Mouse (Mus musculus): ENCODE measurements around the gene Apmap.
"Not testable (repeated sequence)": the region's sequence is repeated elsewhere in the genome, so short reads cannot be mapped to it uniquely, and the experiment has no call there.

Gene Apmap

GRCm38 (mm10) chr2:150623957-150624356, 15.6 kb upstream of the Apmap start:
- DNase-seq (ENCODE audit: low read depth in 2 of 2, low spot score in 2 of 2), result no peak

GRCm38 (mm10) chr2:150621698-150622097, 13.3 kb upstream of the Apmap start:
- no peak for DNase-seq (ENCODE audit: low read depth in 2 of 2, low spot score in 2 of 2)

DNA sequence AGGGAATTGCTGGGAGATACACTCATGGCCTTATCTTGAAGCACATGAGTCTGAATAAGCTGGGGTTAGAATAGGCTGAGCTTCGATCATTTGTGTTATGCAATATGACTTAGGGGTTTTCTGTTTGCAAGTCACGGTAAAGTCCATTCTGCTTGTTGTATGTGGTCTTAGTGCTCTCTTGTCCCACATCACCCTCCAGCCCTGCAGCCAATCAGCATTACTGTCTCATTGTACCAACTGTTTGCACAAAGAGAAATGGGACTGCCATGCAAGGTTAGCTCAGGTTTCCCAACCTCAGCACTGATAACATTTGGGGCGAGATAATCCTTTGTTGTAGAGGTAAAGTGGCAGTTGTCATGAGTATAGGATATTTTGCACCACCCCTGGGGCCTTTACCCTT, 1.7 kb upstream of the Apmap start:
- DNase-seq (ENCODE audit: low read depth in 2 of 2, low spot score in 2 of 2), result no peak

GRCm38 (mm10) chr2:150608872-150609560, 649 bp upstream of the Apmap start:
- peak; percentile 37 to 63 for DNase-seq (ENCODE audit: low read depth in 2 of 2, low spot score in 2 of 2)

DNA sequence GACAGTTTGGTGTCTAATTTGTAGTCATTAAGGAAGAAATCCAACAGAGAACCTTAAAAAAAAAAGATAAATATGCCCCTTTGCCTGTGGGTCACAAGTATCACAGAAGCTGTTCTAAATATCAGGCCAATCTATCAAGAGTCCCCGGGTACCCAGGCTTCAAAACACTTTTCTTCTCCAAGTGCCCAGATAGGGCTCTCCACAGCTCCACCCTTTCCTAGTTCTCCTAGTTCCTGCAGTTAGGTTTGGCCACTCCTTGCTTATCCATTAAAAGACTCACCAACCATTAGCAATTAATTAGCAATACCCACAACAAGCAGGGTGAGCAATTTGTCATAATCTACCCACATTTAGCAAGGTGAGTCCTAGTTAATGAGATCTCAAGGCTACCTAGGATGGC, 1.3 kb downstream of the Apmap start:
- DNase-seq (ENCODE audit: low read depth in 2 of 2, low spot score in 2 of 2), result no peak

GRCm38 (mm10) chr2:150604802-150605201, 3.6 kb downstream of the Apmap start:
- no peak for DNase-seq (ENCODE audit: low read depth in 2 of 2, low spot score in 2 of 2)

GRCm38 (mm10) chr2:150602166-150602565, 6.2 kb downstream of the Apmap start:
- no peak for DNase-seq (ENCODE audit: low read depth in 2 of 2, low spot score in 2 of 2)

- DNase-seq (ENCODE audit: low read depth in 2 of 2, low spot score in 2 of 2), result no peak
Measured at GRCm38 (mm10) chr2:150600263-150600662, 8.1 kb downstream of the Apmap start.

DNA sequence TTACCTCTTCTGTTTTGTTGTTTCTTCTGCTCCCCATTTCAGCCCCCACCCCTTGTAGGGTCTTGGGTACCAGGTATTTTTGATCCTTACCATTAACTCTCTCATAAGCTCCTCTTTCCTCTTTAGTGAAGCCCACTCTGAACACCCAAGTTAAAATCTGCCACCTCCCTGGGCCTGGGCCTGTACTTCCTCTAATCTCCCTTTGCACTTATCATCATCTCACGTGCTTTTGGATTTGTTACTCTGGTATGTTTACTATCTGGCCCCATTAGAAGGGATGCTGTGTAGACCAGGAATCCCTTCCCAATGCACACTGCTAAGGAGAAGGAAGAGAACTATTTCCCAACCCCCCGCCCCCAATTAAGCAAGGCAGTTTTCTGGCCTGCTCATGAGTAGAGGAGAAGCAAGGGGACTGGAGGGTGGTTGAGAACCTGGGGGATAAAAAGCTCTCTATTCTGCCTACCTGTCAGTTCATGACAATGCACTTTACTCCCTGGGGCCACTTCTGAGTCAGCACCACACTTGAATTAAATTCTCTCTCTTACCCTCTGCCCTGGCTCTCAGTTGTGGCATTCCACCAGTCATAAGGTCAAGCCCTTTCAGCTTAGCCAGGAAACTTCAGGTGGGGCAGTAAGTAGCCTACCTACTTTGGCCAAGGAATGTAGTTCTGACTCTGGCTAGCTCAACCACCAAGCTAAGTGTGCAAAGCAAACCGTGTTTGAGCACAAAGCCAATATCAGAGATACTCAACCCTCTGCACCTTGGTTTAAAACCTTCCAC, 12.8 kb downstream of the Apmap start:
- no peak for DNase-seq (ENCODE audit: low read depth in 2 of 2, low spot score in 2 of 2)

DNA sequence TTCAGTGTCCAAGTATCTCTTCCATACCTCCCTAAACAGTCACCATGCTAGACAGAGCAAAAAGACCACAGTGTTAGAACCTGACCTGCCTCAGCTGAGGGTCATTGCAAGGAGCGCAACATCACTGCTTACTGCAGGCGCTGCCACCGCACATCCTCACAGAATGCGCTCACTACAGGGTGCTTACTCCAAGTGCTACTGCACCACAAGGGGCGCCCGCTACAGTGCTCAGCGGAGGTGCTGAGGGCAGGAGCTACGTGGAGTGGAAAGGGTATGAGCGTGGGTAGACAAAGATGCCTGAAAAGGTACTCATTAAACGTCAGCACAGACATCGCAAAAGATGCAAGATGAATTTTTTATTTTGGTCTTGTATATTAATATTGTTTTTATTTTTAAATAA, 19.3 kb downstream of the Apmap start:
- no peak for DNase-seq (ENCODE audit: low read depth in 2 of 2, low spot score in 2 of 2)

DNA sequence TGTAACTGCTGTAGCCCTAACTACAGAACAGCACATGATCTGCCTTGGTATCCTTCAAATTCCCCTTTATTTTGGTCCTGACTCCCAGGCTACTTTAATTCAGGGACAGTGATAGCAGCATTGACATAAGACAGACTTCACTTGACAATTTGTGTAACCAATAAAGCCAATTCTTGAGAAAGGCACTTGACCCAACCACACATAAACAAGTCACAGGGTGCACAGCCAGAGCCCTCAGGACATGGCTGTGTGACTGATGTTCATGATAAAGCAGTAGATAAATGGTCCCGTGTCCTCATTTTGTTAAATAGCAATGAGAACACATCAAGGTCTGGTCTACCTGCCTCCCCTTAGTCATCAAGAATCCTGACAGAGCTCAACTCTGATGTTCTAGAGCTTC, 28.7 kb downstream of the Apmap start:
- DNase-seq (ENCODE audit: low read depth in 2 of 2, low spot score in 2 of 2), result no peak

GRCm38 (mm10) chr2:150578603-150579002, 29.8 kb downstream of the Apmap start:
- peak; percentile 52 for DNase-seq (ENCODE audit: low read depth in 2 of 2, low spot score in 2 of 2)

GRCm38 (mm10) chr2:150576256-150576655, 32.1 kb downstream of the Apmap start:
- no peak for DNase-seq (ENCODE audit: low read depth in 2 of 2, low spot score in 2 of 2)

- no peak for DNase-seq (ENCODE audit: low read depth in 2 of 2, low spot score in 2 of 2)
Measured at GRCm38 (mm10) chr2:150572463-150572862, 35.9 kb downstream of the Apmap start.

- no peak for DNase-seq (ENCODE audit: low read depth in 2 of 2, low spot score in 2 of 2)
Measured at GRCm38 (mm10) chr2:150570761-150571160, 37.6 kb downstream of the Apmap start.

DNA sequence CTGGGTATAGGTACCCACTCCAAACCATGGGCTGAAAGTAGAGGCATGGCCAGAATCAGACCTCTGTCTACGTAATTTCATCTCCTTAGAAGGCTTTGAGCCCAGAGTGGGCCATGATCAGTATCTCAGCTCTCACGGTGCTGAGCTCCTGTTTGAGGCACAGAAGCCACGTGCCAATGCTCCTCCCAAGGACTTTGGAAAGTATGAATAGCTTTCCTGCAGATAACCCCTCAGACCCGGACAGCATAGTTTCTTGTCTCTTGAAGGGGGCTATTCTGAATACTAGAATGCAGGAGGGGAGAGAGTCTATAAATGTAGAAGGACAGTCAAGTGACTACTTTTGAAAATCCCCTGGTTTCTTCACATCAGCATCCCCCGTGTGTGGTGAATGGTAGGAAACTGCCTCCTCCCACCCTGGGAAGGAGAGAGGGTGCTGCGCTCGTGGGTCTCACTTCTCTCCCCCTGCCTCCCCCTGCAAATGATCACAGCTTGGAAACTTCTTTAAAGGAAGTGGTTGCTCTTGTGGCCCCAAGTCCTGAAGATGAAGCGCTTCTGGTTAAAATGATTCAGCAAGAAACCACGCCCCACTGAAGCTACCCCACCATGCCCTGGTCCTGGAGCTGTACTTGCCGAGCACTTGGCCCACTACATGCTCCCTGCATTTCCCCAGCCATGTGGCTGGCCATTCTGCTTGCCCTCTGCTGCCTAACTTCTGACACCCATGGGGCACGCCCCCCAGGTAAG, 38.3 kb downstream of the Apmap start, which contains the start of gene Cst7:
Cst7 (plus strand) TSS at position 569 of the 744 bp plus-strand sequence.
- DNase-seq (ENCODE audit: low read depth in 2 of 2, low spot score in 2 of 2), result peak; percentile 66 to 71

GRCm38 (mm10) chr2:150567051-150567450, 41.3 kb downstream of the Apmap start:
- DNase-seq (ENCODE audit: low read depth in 2 of 2, low spot score in 2 of 2), result no peak

GRCm38 (mm10) chr2:150558568-150558967, 49.8 kb downstream of the Apmap start:
- peak; percentile 57 to 59 for DNase-seq (ENCODE audit: low read depth in 2 of 2, low spot score in 2 of 2)

- not testable (repeated sequence) for DNase-seq (ENCODE audit: low read depth in 2 of 2, low spot score in 2 of 2)
Measured at GRCm38 (mm10) chr2:150549576-150549975, 58.8 kb downstream of the Apmap start.
